Mouse (Mus musculus) MEL (cell line): ENCODE data around the gene Atg4b. TPM values are rescaled to one million over a fixed set of nuclear protein-coding genes. Genes with fewer than 3 reads are reported as not detected.
A peak's percentile ranks its signal among the peaks of the same experiment; 100 is the strongest.

Experiments
- DNase-seq: peaks from one replicate; pipeline ENCODE4 v3.0.0; 2011; ENCODE audit warnings: low read depth, low spot score
- H3K27ac ChIP-seq: 2 replicates; pipeline ENCODE4 v1.5.1; 2012; ENCODE audit warnings: low read depth, mild to moderate bottlenecking, control low read depth, low read length, moderate library complexity; ENCODE audit not compliant: control insufficient read depth
- H3K27me3 ChIP-seq, 2 experiments: fragments of 150-350 bp in 1 of 2; sonication (generic) in 1 of 2; 2 replicates each; pipeline ENCODE4 v1.6.1; 2012; ENCODE audit warnings: low read length in 2 of 2, mild to moderate bottlenecking in 2 of 2, improper control_type of control experiment in 1 of 2, moderate library complexity in 1 of 2; ENCODE audit not compliant: insufficient read depth in 2 of 2, control insufficient read depth in 1 of 2
- H3K36me3 ChIP-seq, 2 experiments: 2 replicates each; pipeline ENCODE4 v1.6.1; 2012 to 2014; ENCODE audit warnings: low read length in 2 of 2, improper control_type of control experiment in 1 of 2, inconsistent platforms in 1 of 2, mild to moderate bottlenecking in 1 of 2; ENCODE audit not compliant: insufficient read depth in 2 of 2, control insufficient read depth in 1 of 2
- H3K4me1 ChIP-seq, 2 experiments: fragments of 150-350 bp in 1 of 2; sonication (generic) in 1 of 2; 2 replicates each; pipeline ENCODE4 v1.6.1; 2012; ENCODE audit warnings: low read length in 2 of 2, improper control_type of control experiment in 1 of 2, mild to moderate bottlenecking in 1 of 2; ENCODE audit not compliant: insufficient read depth in 2 of 2, control insufficient read depth in 1 of 2
- H3K4me3 ChIP-seq, 2 experiments: fragments of 150-350 bp in 1 of 2; sonication (generic) in 1 of 2; 2 replicates each; pipeline ENCODE4 v1.5.1; 2012; ENCODE audit warnings: low read depth in 2 of 2, low read length in 2 of 2, mild to moderate bottlenecking in 2 of 2, moderate library complexity in 2 of 2, control low read depth in 1 of 2, improper control_type of control experiment in 1 of 2; ENCODE audit not compliant: control insufficient read depth in 1 of 2, insufficient read depth in 1 of 2
- H3K79me2 ChIP-seq: 2 replicates; pipeline ENCODE4 v1.6.1; 2012; ENCODE audit warnings: mild to moderate bottlenecking, low read length, moderate library complexity; ENCODE audit not compliant: control insufficient read depth, poor library complexity, insufficient read depth
- H3K9ac ChIP-seq: 2 replicates; pipeline ENCODE4 v1.6.1; 2012; ENCODE audit warnings: low read depth, mild to moderate bottlenecking, control low read depth, low read length, moderate library complexity; ENCODE audit not compliant: control insufficient read depth, poor library complexity, severe bottlenecking
- H3K9me3 ChIP-seq: fragments of 150-350 bp; sonication (generic); replicated peaks from 2 replicates; pipeline ENCODE4 v1.6.1; 2012; ENCODE audit warnings: mild to moderate bottlenecking, low read length, improper control_type of control experiment, moderate library complexity; ENCODE audit not compliant: insufficient read depth
- BHLHE40 ChIP-seq: IDR thresholded peaks from 2 replicates; pipeline ENCODE4 v1.6.1; 2012; ENCODE audit warnings: low read depth, mild to moderate bottlenecking, inconsistent platforms, low read length, improper control_type of control experiment, borderline replicate concordance
- CHD1 ChIP-seq: IDR thresholded peaks from 2 replicates; pipeline ENCODE4 v1.6.1; 2012; ENCODE audit warnings: low read depth, mild to moderate bottlenecking, inconsistent platforms, low read length, improper control_type of control experiment
- CHD2 ChIP-seq: IDR thresholded peaks from 2 replicates; pipeline ENCODE4 v1.6.1; 2011; ENCODE audit warnings: low read length, improper control_type of control experiment
- CTCF ChIP-seq, 3 experiments: IDR thresholded peaks in 2 of 3; conservative IDR thresholded peaks in 1 of 3; 2 replicates each; pipeline ENCODE4 v1.5.1; 2011 to 2012; ENCODE audit warnings: low read length in 3 of 3, low read depth in 2 of 3, mild to moderate bottlenecking in 2 of 3, improper control_type of control experiment in 1 of 3, inconsistent platforms in 1 of 3, mixed read lengths in 1 of 3, moderate library complexity in 1 of 3; ENCODE audit not compliant: control insufficient read depth in 1 of 3, insufficient read depth in 1 of 3, poor library complexity in 1 of 3, severe bottlenecking in 1 of 3
- E2F4 ChIP-seq: IDR thresholded peaks from 2 replicates; pipeline ENCODE4 v1.6.1; 2011; ENCODE audit warnings: low read depth, low read length, improper control_type of control experiment, borderline replicate concordance
- EP300 ChIP-seq, 2 experiments: IDR thresholded peaks; 2 replicates each; pipeline ENCODE4 v1.6.1; 2011; ENCODE audit warnings: improper control_type of control experiment in 2 of 2, low read length in 2 of 2, low read depth in 1 of 2, mild to moderate bottlenecking in 1 of 2
- GABPA ChIP-seq: IDR thresholded peaks from 2 replicates; pipeline ENCODE4 v1.6.1; 2012; ENCODE audit warnings: low read depth, mild to moderate bottlenecking, inconsistent platforms, low read length, improper control_type of control experiment, moderate library complexity
- HCFC1 ChIP-seq: IDR thresholded peaks from 2 replicates; pipeline ENCODE4 v1.6.1; 2012; ENCODE audit warnings: low read depth, mild to moderate bottlenecking, inconsistent platforms, low read length, improper control_type of control experiment, moderate library complexity
- JUND ChIP-seq: IDR thresholded peaks from 2 replicates; pipeline ENCODE4 v1.6.1; 2011; ENCODE audit warnings: low read depth, mild to moderate bottlenecking, improper control_type of control experiment, low read length
- KAT2A ChIP-seq: conservative IDR thresholded peaks from 2 replicates; pipeline ENCODE4 v1.6.1; 2012; ENCODE audit warnings: low read depth, low read length, improper control_type of control experiment, inconsistent platforms
- MAFK ChIP-seq: IDR thresholded peaks from 2 replicates; pipeline ENCODE4 v1.6.1; 2011; ENCODE audit warnings: low read depth, mild to moderate bottlenecking, low read length, improper control_type of control experiment, borderline replicate concordance
- MAX ChIP-seq: IDR thresholded peaks from 2 replicates; pipeline ENCODE4 v1.6.1; 2011; ENCODE audit warnings: low read length, improper control_type of control experiment
- MYB ChIP-seq: IDR thresholded peaks from 2 replicates; pipeline ENCODE4 v1.6.1; 2011; ENCODE audit warnings: mild to moderate bottlenecking, low read depth, low read length, improper control_type of control experiment
- MYC ChIP-seq: IDR thresholded peaks from 2 replicates; pipeline ENCODE4 v1.6.1; 2011; ENCODE audit warnings: low read depth, mild to moderate bottlenecking, low read length, improper control_type of control experiment, moderate library complexity
- RAD21 ChIP-seq: IDR thresholded peaks from 2 replicates; pipeline ENCODE4 v1.6.1; 2011; ENCODE audit warnings: mild to moderate bottlenecking, low read depth, low read length, improper control_type of control experiment
- RCOR1 ChIP-seq: IDR thresholded peaks from 2 replicates; pipeline ENCODE4 v1.6.1; 2012; ENCODE audit warnings: low read depth, mild to moderate bottlenecking, inconsistent platforms, low read length, improper control_type of control experiment
- SIN3A ChIP-seq: IDR thresholded peaks from 2 replicates; pipeline ENCODE4 v1.6.1; 2012; ENCODE audit warnings: low read length, improper control_type of control experiment, inconsistent platforms
- TAL1 ChIP-seq: IDR thresholded peaks from 2 replicates; pipeline ENCODE4 v1.6.1; 2012; ENCODE audit warnings: mild to moderate bottlenecking, inconsistent platforms, low read length, moderate library complexity, mixed read lengths
- TCF12 ChIP-seq: IDR thresholded peaks from 2 replicates; pipeline ENCODE4 v1.6.1; 2014; ENCODE audit warnings: low read depth, mild to moderate bottlenecking, inconsistent platforms, low read length, improper control_type of control experiment, moderate library complexity
- UBTF ChIP-seq: IDR thresholded peaks from 2 replicates; pipeline ENCODE4 v1.6.1; 2012; ENCODE audit warnings: low read depth, mild to moderate bottlenecking, inconsistent platforms, low read length, improper control_type of control experiment, moderate library complexity, borderline replicate concordance; ENCODE audit not compliant: insufficient read depth
- USF1 ChIP-seq: IDR thresholded peaks from 2 replicates; pipeline ENCODE4 v1.6.1; 2014; ENCODE audit warnings: low read depth, mild to moderate bottlenecking, inconsistent platforms, low read length, improper control_type of control experiment, moderate library complexity
- ZC3H11A ChIP-seq: IDR thresholded peaks from 2 replicates; pipeline ENCODE4 v1.6.1; 2012; ENCODE audit warnings: low read depth, mild to moderate bottlenecking, inconsistent platforms, low read length, improper control_type of control experiment
- ZMIZ1 ChIP-seq: IDR thresholded peaks from 2 replicates; pipeline ENCODE4 v1.6.1; 2012; ENCODE audit warnings: low read depth, mild to moderate bottlenecking, inconsistent platforms, low read length, improper control_type of control experiment, moderate library complexity
- ZNF384 ChIP-seq: IDR thresholded peaks from 2 replicates; pipeline ENCODE4 v1.6.1; 2012; ENCODE audit warnings: low read depth, mild to moderate bottlenecking, inconsistent platforms, low read length, improper control_type of control experiment
- polyA plus RNA-seq, 2 experiments: library from polyadenylated mRNA; stranded (reverse) in 1 of 2; unstranded in 1 of 2; fragments of >175 nt in 1 of 2; fragments of >200 nt in 1 of 2; gene quantifications; 2 replicates each; pipeline versions ENCODE4 v1.2.1 to v1.2.4; 2012; ENCODE audit warnings: low replicate concordance in 2 of 2, low read depth in 1 of 2; ENCODE audit not compliant: insufficient read length in 2 of 2, insufficient read depth in 1 of 2, missing spikeins in 1 of 2
- total RNA-seq: library from RNA; depleted of rRNA; stranded (reverse); fragments of 300-350 nt; gene quantifications from 2 replicates; pipeline ENCODE4 v1.2.3, GENCODE M21; 2012

Gene Atg4b
- total and polyA plus RNA-seq, 3 experiments, result 57.9 to 121 TPM; not detected in 1

GRCm38 (mm10) chr1:93800670-93801503 is 49.6 kb downstream of the Atg4b start:
- no peaks in the 10 kb centered on the region for H3K9me3 ChIP-seq
- peaks cover 8 to 49% of the 10 kb centered on the region in 2 experiments for H3K4me1 ChIP-seq
- peaks cover 55% of the 10 kb centered on the region for H3K79me2 ChIP-seq
- H3K9ac ChIP-seq, result peak overlapping the region; percentile 89
- peaks cover 14 to 51% of the 10 kb centered on the region in 2 experiments for H3K36me3 ChIP-seq
- TF ChIP-seq MYB (peak; percentile 41; the same call in 1 of the 2 replicates), MAFK (no peak), E2F4 (0 out of 2 replicates have a peak, but pooled peaks have one; percentile 30), CHD2 (no peak), GABPA (no peak), KAT2A (no peak), ZNF384 (no peak; the same call in 1 of the 2 replicates), TCF12 (no peak), EP300 (IDR thresholded peaks at IDR 0.05; ENCODE audit: low read depth in 1 of 2, low read length in 2 of 2) (peak in 1 of 2 experiments; percentile 39; a peak in 2 of 4 replicates), MAX (no peak), BHLHE40 (0 out of 2 replicates have a peak, but pooled peaks have one; percentile 11), CHD1 (peak; percentile 71), CTCF (IDR thresholded peaks at IDR 0.05 in 2 of 3, conservative IDR thresholded peaks at IDR 0.05 in 1 of 3; ENCODE audit: control insufficient read depth in 1 of 3, insufficient read depth in 1 of 3, low read depth in 2 of 3, low read length in 3 of 3, poor library complexity in 1 of 3, severe bottlenecking in 1 of 3) (no peak), RAD21 (no peak), MYC (no peak), ZC3H11A (no peak), USF1 (no peak), SIN3A (peak; percentile 42), JUND (peak; percentile 35; the same call in 1 of the 2 replicates), ZMIZ1 (peak; percentile 58; the same call in 1 of the 2 replicates), TAL1 (no peak), HCFC1 (no peak), UBTF (0 out of 2 replicates have a peak, but pooled peaks have one; percentile 17), RCOR1 (peak; percentile 32; the same call in 1 of the 2 replicates)
- peak; percentile 75 for DNase-seq
- no peaks in the 10 kb centered on the region for H3K27me3 ChIP-seq
- H3K27ac ChIP-seq, result peak overlapping the region; percentile 90
- peak overlapping the region; percentile 72 to 78 for H3K4me3 ChIP-seq
